Mouse (Mus musculus) limb, embryonic 15.5 days (tissue): ENCODE measurements at regions not wholly inside any gene's neighbourhood (a gene's known extent, or its start where the extent isn't known, plus 50 kb on each side); places are given as distances from the start of the nearest gene placed in this dataset.
A peak's percentile ranks its signal among the peaks of the same experiment; 100 is the strongest.

Source experiments
- ATAC-seq: fragments of 200-750 bp; cut with Nextera tagmentation; 2 replicates; pipeline ENCODE4 v1.8.0; 2017; ENCODE audit warnings: low read depth, moderate TSS enrichment; ENCODE audit not compliant: insufficient number of reproducible peaks, low FRiP score, low TSS enrichment
- H3K27ac ChIP-seq: fragments of 300-500 bp; sonication (generic); 2 replicates; pipeline ENCODE4 v1.5.1; 2015; ENCODE audit warnings: moderate library complexity, mild to moderate bottlenecking, inconsistent platforms
- H3K27me3 ChIP-seq: fragments of 300-500 bp; sonication (generic); 2 replicates; pipeline ENCODE4 v1.6.1; 2015; ENCODE audit warnings: inconsistent platforms
- H3K36me3 ChIP-seq: fragments of 300-500 bp; sonication (generic); 2 replicates; pipeline ENCODE4 v1.6.1; 2015; ENCODE audit warnings: inconsistent platforms
- H3K4me1 ChIP-seq: fragments of 300-500 bp; sonication (generic); 2 replicates; pipeline ENCODE4 v1.6.1; 2015; ENCODE audit warnings: inconsistent platforms
- H3K4me2 ChIP-seq: fragments of 300-500 bp; sonication (generic); 2 replicates; pipeline ENCODE4 v1.6.1; 2015; ENCODE audit warnings: mild to moderate bottlenecking, inconsistent platforms
- H3K4me3 ChIP-seq: fragments of 300-500 bp; sonication (generic); 2 replicates; pipeline ENCODE4 v1.5.1; 2015; ENCODE audit warnings: mild to moderate bottlenecking, inconsistent platforms
- H3K9ac ChIP-seq: fragments of 300-500 bp; sonication (generic); 2 replicates; pipeline ENCODE4 v1.6.1; 2015; ENCODE audit warnings: inconsistent platforms
- H3K9me3 ChIP-seq: fragments of 300-500 bp; sonication (generic); 2 replicates; pipeline ENCODE4 v1.6.1; 2016; ENCODE audit warnings: inconsistent platforms
- WGBS: fragments of 180-500 bp; shearing (Covaris S2); methylation state at CpG from one replicate; pipeline ENCODE4 v1.1.7; 2015; 5-methylcytosine and 5-hydroxymethylcytosine counted together

DNA sequence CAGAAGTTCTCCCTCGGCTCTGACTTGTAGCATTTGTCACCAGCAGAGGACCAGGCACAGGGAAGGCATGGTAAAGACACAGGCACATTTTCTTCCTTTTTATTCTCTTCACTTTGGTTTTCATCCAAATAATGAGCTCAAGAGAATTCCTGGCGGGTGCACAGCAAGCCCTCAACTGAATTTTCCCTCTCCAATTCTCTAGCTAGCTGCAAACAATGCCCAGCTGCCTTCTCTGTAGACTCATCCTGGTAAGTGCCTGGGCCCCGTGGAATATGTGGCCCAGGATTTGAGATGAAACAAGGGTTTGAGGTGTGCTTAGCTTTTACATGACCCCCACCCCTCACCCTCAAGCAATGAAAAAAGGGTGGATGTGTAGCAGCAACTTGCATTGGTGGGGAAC is 90.4 kb downstream of the Otol1 start:
- H3K4me3 ChIP-seq = no peak overlapping the region
- H3K27me3 ChIP-seq = peaks cover 8% of the 10 kb centered on the region; the same call in 1 of the 2 replicates
- no peak overlapping the region for H3K27ac ChIP-seq
- ATAC-seq = no peak
- H3K9ac ChIP-seq = no peak overlapping the region
- H3K36me3 ChIP-seq = no peaks in the 10 kb centered on the region
- 56% methylated on average over 3 of the region's 3 CpGs for WGBS
- no peaks in the 10 kb centered on the region for H3K9me3 ChIP-seq
- H3K4me2 ChIP-seq = no peak overlapping the region
- peaks cover 5% of the 10 kb centered on the region; the same call in 1 of the 2 replicates for H3K4me1 ChIP-seq

GRCm38 (mm10) chr3:70102091-70102490 is 94.7 kb downstream of the Otol1 start:
- no peak for ATAC-seq
- peaks cover 8% of the 10 kb centered on the region; the same call in 1 of the 2 replicates for H3K27me3 ChIP-seq
- no peak overlapping the region for H3K9ac ChIP-seq
- H3K4me2 ChIP-seq = no peak overlapping the region
- no peak overlapping the region for H3K27ac ChIP-seq
- no peak overlapping the region for H3K4me3 ChIP-seq
- peaks cover 8% of the 10 kb centered on the region; the same call in 1 of the 2 replicates for H3K4me1 ChIP-seq
- no peaks in the 10 kb centered on the region for H3K36me3 ChIP-seq
- 45% methylated on average over 7 of the region's 7 CpGs for WGBS
- H3K9me3 ChIP-seq = no peaks in the 10 kb centered on the region

DNA sequence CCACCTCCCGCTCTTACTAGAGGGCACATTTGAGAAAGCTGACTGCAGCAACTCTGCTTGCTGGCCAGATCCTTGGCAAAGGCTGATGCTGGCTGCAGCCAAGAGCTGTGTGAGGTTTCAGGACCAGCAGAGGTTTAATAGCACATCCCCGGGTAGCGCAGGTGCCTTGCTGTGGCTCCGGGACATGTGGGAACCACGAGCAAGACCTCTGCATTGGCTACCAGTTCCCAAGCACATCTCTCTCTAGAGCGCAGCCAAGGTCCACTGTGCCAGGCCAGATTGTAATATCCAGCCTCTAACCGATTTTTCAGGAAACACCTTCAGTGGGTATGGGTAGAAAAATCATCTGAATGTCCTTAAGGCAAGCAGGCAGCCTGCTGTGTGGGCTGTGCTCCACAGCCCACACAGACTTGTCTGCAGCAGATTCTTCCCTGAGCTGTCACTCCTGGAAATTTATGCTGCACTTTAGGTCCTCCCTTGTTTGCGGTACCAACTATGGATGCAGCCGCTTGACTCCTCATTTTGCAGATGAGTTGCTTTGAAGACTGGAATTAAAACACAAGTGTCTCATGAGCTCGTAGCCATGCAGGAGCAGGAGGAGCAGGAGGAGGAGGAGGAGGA is 95.3 kb downstream of the Otol1 start:
- 56% methylated on average over 10 of the region's 10 CpGs for WGBS
- Histone ChIP-seq H3K36me3 (no peaks in the 10 kb centered on the region), H3K27ac (no peak overlapping the region), H3K27me3 (peaks cover 8% of the 10 kb centered on the region; the same call in 1 of the 2 replicates), H3K4me3 (no peak overlapping the region), H3K9ac (no peak overlapping the region), H3K4me2 (no peak overlapping the region), H3K9me3 (no peaks in the 10 kb centered on the region), H3K4me1 (peaks cover 8% of the 10 kb centered on the region; the same call in 1 of the 2 replicates)
- no peak for ATAC-seq

GRCm38 (mm10) chr3:70103983-70104827 is 96.8 kb downstream of the Otol1 start:
- H3K27ac ChIP-seq = peak overlapping the region; percentile 17
- H3K27me3 ChIP-seq = peaks cover 8% of the 10 kb centered on the region; the same call in 1 of the 2 replicates
- peaks cover 8% of the 10 kb centered on the region; the same call in 1 of the 2 replicates for H3K4me1 ChIP-seq
- no peak for ATAC-seq
- peak overlapping the region; percentile 41; the same call in 1 of the 2 replicates for H3K9ac ChIP-seq
- H3K9me3 ChIP-seq = no peaks in the 10 kb centered on the region
- WGBS = 3% methylated on average over 21 of the region's 21 CpGs
- H3K4me3 ChIP-seq = peak overlapping the region; percentile 42
- H3K4me2 ChIP-seq = peak overlapping the region; percentile 75
- no peaks in the 10 kb centered on the region for H3K36me3 ChIP-seq

DNA sequence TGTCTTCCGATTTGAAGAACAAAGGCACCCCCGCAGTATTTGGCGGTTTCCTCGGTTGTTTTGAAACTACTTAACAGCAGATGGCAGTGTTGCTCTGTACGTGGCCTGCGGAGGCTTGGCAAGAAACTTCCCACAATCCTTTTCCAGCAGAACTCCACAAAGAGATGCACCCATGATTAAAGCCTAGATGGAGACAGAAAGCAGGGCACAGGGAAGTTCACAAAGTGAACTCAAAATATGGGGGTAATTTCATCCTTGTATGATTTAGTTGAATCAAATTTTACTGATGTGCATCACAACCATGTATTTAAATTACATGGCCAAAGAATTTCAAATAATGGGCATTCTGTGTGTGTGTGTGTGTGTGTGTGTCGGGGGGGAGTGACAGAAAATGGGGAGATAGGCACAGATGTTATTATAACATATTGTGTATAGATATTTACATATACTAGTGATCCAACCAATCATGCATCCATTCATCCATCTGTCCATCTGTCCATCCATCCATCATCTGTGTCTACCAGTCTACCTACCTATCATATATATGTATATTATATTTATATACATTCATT is 97.5 kb downstream of the Otol1 start:
- H3K36me3 ChIP-seq = no peaks in the 10 kb centered on the region
- no peak for ATAC-seq
- H3K4me1 ChIP-seq = peaks cover 8% of the 10 kb centered on the region; the same call in 1 of the 2 replicates
- peak overlapping the region; percentile 42 for H3K4me3 ChIP-seq
- H3K4me2 ChIP-seq = peak overlapping the region; percentile 75
- H3K27ac ChIP-seq = no peak overlapping the region
- peak overlapping the region; percentile 41; the same call in 1 of the 2 replicates for H3K9ac ChIP-seq
- H3K9me3 ChIP-seq = no peaks in the 10 kb centered on the region
- 12% methylated on average over 7 of the region's 7 CpGs for whole genome bisulfite sequencing
- H3K27me3 ChIP-seq = peaks cover 8% of the 10 kb centered on the region; the same call in 1 of the 2 replicates

- 72% methylated on average over 1 of the region's 1 CpGs for WGBS
- Histone ChIP-seq H3K4me3 (no peak overlapping the region), H3K9ac (no peak overlapping the region), H3K36me3 (no peaks in the 10 kb centered on the region), H3K27me3 (peaks cover 8% of the 10 kb centered on the region; the same call in 1 of the 2 replicates), H3K4me2 (no peak overlapping the region), H3K27ac (no peak overlapping the region), H3K9me3 (no peaks in the 10 kb centered on the region), H3K4me1 (peaks cover 8% of the 10 kb centered on the region; the same call in 1 of the 2 replicates)
- ATAC-seq = no peak
Observed at GRCm38 (mm10) chr3:70105561-70105960, 98.1 kb downstream of the Otol1 start.

- H3K27me3 ChIP-seq = peaks cover 8% of the 10 kb centered on the region; the same call in 1 of the 2 replicates
- no peak for ATAC-seq
- no peaks in the 10 kb centered on the region for H3K36me3 ChIP-seq
- WGBS = 64% methylated on average over 2 of the region's 2 CpGs
- H3K4me3 ChIP-seq = no peak overlapping the region
- no peaks in the 10 kb centered on the region for H3K9me3 ChIP-seq
- peaks cover 8% of the 10 kb centered on the region; the same call in 1 of the 2 replicates for H3K4me1 ChIP-seq
- H3K27ac ChIP-seq = no peak overlapping the region
- H3K4me2 ChIP-seq = no peak overlapping the region
- no peak overlapping the region for H3K9ac ChIP-seq
Observed at GRCm38 (mm10) chr3:70106141-70106540, 98.7 kb downstream of the Otol1 start.

DNA sequence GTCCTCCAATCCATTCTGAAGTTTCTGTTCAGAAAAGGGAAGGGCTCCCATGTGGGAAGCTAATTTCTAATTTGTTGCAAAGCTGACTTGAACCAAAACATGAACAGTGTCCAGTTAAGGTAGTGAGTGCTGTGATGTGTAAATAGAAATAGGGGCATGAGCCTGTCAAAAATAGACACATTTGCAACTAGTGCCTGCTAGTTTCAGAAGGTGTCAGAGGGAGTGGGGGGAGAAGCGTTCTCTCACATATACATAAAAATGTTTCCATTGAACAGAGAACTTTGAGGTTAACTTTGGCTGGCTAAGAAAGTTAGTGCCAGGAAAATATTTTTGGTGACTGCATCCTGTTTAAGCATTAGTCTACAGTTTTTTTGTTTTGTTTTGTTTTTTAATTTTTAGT is 118.8 kb downstream of the Otol1 start:
- Histone ChIP-seq H3K9ac (no peak overlapping the region), H3K9me3 (no peaks in the 10 kb centered on the region), H3K4me2 (no peak overlapping the region), H3K36me3 (no peaks in the 10 kb centered on the region), H3K27ac (no peak overlapping the region), H3K4me1 (peaks cover under 1% of the 10 kb centered on the region; the same call in 1 of the 2 replicates), H3K27me3 (no peaks in the 10 kb centered on the region), H3K4me3 (no peak overlapping the region)
- no peak for ATAC-seq
- 69% methylated on average over 1 of the region's 1 CpGs for WGBS

DNA sequence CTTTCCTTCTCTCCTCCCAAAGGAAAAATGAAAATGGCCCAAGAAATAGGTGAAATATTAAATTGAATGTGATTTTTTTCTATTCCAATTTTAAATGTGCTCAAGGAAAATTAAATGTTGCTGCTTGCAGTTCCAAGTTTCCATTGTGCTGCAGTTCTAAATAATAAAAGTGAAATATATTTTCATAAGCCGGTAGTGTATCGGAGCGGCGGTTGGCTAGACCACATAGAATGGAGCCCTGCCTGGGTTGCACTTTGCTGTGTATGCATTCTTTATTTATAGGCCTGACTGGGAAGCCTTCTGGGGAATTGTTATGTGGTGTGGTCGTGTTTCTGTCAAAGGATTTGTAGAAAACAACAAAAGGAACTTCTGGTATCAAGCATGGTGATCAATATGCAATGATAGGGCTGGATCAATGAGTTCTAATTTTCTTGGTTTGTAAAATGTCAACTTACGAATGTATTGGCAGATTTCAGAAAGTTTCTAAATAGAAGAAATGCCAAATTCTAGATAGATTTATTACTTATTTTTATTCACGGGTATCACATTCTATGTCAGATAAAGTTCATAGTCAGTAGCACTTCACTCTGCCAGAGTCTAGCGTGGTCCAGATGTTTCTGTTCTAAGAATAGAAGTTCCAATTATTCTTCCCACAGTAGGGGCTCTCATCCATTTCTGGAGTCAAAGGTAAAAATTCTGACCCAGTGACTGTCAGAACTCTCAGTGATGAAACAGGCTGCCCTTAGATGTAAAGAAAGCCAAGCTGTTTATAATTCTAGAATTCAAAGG is 123.0 kb downstream of the Otol1 start:
- no peaks in the 10 kb centered on the region for H3K27me3 ChIP-seq
- WGBS = 55% methylated on average over 8 of the region's 8 CpGs
- no peak overlapping the region for H3K4me2 ChIP-seq
- H3K9me3 ChIP-seq = no peaks in the 10 kb centered on the region
- no peak overlapping the region for H3K4me3 ChIP-seq
- 0 out of 2 replicates have a peak, but pooled peaks have one; percentile 72 for ATAC-seq
- H3K4me1 ChIP-seq = peaks cover 3% of the 10 kb centered on the region; the same call in 1 of the 2 replicates
- H3K36me3 ChIP-seq = no peaks in the 10 kb centered on the region
- H3K27ac ChIP-seq = no peak overlapping the region
- no peak overlapping the region for H3K9ac ChIP-seq

GRCm38 (mm10) chr3:70134963-70135362 is 127.5 kb downstream of the Otol1 start:
- no peak overlapping the region for H3K4me3 ChIP-seq
- no peaks in the 10 kb centered on the region for H3K9me3 ChIP-seq
- no peaks in the 10 kb centered on the region for H3K27me3 ChIP-seq
- H3K4me2 ChIP-seq = no peak overlapping the region
- H3K36me3 ChIP-seq = no peaks in the 10 kb centered on the region
- whole genome bisulfite sequencing = 28% methylated on average over 2 of the region's 2 CpGs
- H3K4me1 ChIP-seq = peaks cover 3% of the 10 kb centered on the region; the same call in 1 of the 2 replicates
- no peak overlapping the region for H3K9ac ChIP-seq
- no peak for ATAC-seq
- H3K27ac ChIP-seq = no peak overlapping the region

DNA sequence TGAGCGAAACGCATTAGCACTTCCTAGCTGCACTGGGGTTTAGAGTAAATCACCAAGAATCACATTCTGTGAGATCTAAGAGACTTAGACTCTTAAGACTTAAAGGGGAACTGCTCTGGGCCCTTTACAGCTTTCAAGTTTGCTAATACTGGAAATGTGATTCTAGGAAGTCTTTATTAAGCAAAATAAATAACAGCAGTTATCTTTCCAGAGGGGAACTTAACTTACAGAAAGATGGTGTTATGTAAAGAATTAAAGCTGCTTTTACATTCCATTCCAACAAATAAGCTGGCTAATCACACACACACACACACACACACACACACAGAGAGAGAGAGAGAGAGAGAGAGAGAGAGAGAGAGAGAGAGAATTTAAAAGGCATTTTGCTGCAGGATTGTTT is 131.1 kb downstream of the Otol1 start:
- WGBS = 53% methylated on average over 2 of the region's 2 CpGs

More for the DNA sequence above, 131.1 kb downstream of the Otol1 start:
- ATAC-seq = no peak
- H3K36me3 ChIP-seq = no peaks in the 10 kb centered on the region
- no peak overlapping the region for H3K27ac ChIP-seq
- no peaks in the 10 kb centered on the region for H3K4me1 ChIP-seq
- no peaks in the 10 kb centered on the region for H3K27me3 ChIP-seq
- no peak overlapping the region for H3K4me2 ChIP-seq
- no peak overlapping the region for H3K9ac ChIP-seq
- no peaks in the 10 kb centered on the region for H3K9me3 ChIP-seq
- H3K4me3 ChIP-seq = no peak overlapping the region
